Mouse (Mus musculus): ENCODE results near the gene Efemp1.

Efemp1 gene

GRCm38 (mm10) chr11:28853102-28853800 lies at the start of gene Efemp1:
TSS of gene Efemp1 (plus strand) at chr11:28853204.
- peak; percentile 9 for DNase-seq

- peak; percentile 42 for DNase-seq
Measured at GRCm38 (mm10) chr11:28808685-28809084, 44.3 kb upstream of the Efemp1 start.

DNA sequence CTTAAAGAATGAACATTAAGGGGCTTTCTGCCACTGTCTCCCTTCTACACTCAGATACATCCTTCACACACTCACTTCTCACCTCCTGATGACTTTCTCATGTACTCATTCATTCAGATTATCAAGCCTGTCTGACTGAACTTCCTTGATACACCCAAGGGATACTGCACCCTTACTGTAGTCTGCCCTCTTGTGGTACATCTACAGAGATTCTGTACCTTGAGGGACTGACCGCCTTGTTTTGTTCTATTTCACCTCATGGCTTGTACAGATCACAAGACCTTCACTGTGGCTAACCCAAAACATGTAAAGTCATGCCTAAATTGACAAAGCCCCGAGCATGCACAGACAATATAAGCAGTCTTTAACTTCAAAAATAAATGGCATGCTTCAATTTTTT lies 41.1 kb upstream of the Efemp1 start:
- DNase-seq: no peak

GRCm38 (mm10) chr11:28812564-28812963 lies 40.4 kb upstream of the Efemp1 start:
- no peak for DNase-seq

DNA sequence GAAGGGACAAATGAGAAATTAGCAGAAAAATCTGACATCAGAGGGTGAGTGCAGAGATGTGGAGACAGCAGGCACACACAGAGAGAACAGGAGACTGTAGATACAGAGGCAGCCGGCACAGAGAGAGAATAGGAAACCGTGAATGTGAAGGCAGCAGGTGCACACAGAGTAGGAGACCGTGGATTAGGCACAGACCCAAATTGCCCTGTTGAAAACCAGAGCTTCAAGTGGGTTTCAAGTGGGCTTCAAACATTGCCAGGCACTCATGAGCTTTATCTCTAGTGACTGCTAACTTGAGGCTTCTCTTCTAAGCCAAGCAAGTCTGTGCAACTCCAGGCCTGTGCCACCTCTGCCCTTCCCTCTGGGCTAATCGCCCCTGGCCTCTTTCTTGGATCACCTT lies 35.6 kb upstream of the Efemp1 start:
- DNase-seq: no peak

GRCm38 (mm10) chr11:28826950-28827349 lies 26.1 kb upstream of the Efemp1 start:
- DNase-seq: no peak

DNA sequence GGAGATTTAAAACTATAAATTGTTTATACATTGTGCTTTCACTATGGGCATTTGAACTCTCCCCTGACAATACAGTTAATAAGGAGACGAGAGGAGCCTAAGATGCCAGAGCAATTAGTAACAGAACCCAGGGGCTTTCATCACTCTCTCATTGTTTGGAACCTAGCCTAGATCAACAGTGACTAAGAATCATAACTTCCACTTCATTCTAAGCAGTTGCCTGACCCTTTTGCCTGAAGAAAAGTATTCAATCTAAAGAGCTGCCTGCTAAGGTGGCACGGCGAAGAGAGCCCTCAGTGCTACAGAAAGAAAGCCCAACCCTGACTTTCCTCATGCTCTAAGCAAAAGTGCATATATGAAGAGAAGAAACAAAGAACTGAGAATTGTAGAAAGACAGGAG lies 19.2 kb upstream of the Efemp1 start:
- no peak for DNase-seq

- DNase-seq: no peak
Measured at GRCm38 (mm10) chr11:28835141-28835540, 17.9 kb upstream of the Efemp1 start.

- no peak for DNase-seq
Measured at GRCm38 (mm10) chr11:28849841-28850240, 3.2 kb upstream of the Efemp1 start.

- no peak for DNase-seq
Measured at GRCm38 (mm10) chr11:28851645-28852044, 1.4 kb upstream of the Efemp1 start.

GRCm38 (mm10) chr11:28852361-28852919 lies 564 bp upstream of the Efemp1 start:
- no peak for DNase-seq

GRCm38 (mm10) chr11:28859125-28859524 lies 6.1 kb downstream of the Efemp1 start:
- DNase-seq: no peak

- no peak for DNase-seq
Measured at GRCm38 (mm10) chr11:28869129-28869528, 16.1 kb downstream of the Efemp1 start.

DNA sequence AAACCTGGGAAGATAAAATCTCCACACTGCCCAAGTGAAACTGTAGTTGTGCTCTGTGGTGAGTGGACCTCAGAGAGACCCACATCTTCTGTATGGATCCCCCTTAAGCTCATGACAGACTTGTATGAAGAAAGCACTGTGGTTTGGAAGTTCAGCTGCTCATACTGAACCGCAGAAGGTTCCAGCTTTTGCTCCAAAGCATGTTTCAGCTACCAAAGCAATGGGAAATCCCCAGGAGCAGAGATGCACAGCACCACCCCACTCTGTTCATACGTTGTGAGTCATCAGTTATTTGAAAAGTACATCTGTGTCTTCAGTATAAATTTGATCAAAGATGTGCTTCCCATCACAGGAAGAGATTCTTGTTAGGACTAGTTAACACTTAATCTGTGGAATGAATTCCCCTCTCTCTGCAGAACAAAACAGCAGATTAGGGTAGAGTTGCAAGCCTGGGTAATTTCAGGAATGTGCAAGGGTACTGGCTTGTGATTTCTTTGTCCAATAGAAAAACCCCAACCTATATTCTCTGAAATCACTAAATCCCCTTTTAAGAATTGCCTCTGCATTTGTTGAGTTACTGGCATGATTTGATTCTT lies 28.5 kb downstream of the Efemp1 start:
- no peak for DNase-seq

DNA sequence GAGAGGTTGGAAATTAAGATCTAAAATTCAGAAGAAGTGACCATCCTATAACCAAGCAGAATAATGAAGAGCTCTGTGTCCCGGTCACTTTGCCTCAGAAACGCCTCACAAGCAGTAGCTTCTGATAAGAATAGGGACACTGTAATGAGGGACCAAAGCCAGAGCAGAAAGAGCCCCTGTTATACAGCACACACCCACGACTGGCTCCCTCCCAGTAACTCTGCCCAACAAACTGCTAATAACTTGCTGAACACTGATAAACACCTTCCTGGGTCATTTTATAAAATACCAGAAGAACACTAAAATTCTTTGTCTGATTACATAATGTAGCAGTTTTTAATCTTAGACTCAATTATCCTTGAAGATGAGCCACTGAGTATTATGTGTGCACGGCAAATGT lies 30.1 kb downstream of the Efemp1 start:
- no peak for DNase-seq

DNA sequence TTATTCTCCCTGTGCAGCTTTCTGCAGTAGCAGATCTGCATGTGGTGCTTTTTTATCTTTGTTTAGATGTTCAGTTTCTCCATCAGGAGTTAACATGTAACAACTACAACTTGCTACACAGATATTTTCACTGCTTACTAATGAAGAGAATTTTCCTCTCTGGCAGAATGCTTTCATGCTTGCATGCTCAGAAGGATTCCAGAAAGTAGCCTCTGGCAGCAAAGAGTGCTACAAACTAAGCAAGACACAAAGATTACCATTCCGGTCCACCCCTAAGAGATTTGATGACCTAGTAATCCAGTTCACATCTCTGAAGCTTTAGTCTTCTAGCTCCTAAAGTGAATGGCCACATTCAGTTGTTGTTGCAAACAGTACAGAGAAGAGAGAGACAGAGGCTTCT lies 36.5 kb downstream of the Efemp1 start:
- no peak for DNase-seq

DNA sequence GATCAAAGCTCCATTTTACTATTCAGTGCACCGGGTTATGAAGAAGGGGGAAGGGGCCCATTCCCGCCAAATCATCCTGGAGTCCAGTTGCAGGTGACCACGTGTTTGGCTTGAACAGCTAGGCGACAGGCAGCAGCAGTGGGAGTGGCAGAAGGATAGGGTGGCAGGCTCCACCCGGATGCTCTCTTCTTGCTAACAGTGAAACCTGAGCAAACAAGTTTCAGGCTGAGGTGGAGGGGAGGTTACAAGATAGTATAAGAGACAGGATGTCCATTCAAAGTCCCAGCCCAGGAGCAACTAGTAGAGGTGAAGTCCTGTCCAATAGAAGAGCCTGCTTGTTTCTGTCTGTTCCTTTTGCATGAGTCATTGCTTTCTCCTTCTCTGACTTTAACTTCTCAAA lies 38.5 kb downstream of the Efemp1 start:
- no peak for DNase-seq

DNA sequence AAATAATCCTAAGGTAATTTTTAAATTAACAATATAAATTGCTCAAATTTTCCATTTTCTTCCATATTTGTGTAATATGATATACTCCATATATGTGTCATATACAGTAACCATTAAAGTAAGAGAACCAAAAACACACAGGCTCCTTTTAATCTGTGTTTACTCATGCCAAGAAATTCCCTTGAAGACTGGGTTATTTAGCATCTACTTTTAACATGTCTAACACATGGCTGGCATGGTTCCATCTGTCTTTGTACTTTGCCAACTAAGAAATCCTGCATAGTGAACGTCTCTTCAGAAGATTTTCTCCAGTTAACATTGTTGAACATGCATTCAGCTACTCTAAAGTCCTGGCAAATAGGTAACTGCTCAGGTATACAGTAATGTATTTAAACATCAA lies 46.4 kb downstream of the Efemp1 start:
- no peak for DNase-seq

DNA sequence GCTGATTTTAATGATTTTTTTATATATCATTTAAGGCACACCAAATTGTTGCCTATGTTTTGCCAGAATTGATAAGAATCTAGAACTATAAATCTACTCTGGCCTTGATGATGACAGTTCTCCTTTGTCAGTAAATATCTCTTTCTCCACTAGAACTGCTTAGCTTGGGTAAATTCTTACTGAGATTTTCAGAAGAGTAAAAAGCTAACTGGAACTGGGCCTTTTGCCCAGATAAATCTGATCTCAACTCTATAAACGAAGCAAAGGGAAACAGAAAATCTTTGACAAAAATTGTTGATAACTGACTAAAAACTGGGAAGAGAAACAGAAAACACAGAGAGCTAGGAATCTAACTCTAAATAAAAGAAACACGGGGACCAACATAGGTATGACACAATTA lies 51.6 kb downstream of the Efemp1 start:
- no peak for DNase-seq

GRCm38 (mm10) chr11:28906288-28906687 lies 53.3 kb downstream of the Efemp1 start:
- no peak for DNase-seq

GRCm38 (mm10) chr11:28908908-28909545 lies 56.0 kb downstream of the Efemp1 start:
- DNase-seq: no peak

GRCm38 (mm10) chr11:28912469-28913138 lies 59.6 kb downstream of the Efemp1 start:
- DNase-seq: no peak

GRCm38 (mm10) chr11:28934449-28934848 lies 81.4 kb downstream of the Efemp1 start:
- no peak for DNase-seq

GRCm38 (mm10) chr11:28939651-28940050 lies 86.6 kb downstream of the Efemp1 start:
- DNase-seq: no peak
